Mouse (Mus musculus) bone marrow, adult 2 months (tissue): Measurements from ENCODE around the gene Ssr1. TPM values are rescaled to one million over a fixed set of nuclear protein-coding genes. Genes with fewer than 3 reads are reported as not detected.

Source experiments
- H3K27ac ChIP-seq: fragments of 200-500 bp; 2 replicates; pipeline ENCODE4 v1.5.1; 2012; ENCODE audit warnings: low read depth, mild to moderate bottlenecking, control low read depth, inconsistent platforms, low read length; ENCODE audit not compliant: control insufficient read depth, poor library complexity, insufficient read depth
- H3K4me1 ChIP-seq: fragments of 200-500 bp; 2 replicates; pipeline ENCODE4 v1.6.1; 2011; ENCODE audit warnings: low read length; ENCODE audit not compliant: control insufficient read depth, insufficient read depth
- H3K4me3 ChIP-seq: fragments of 200-500 bp; replicated peaks from 2 replicates; pipeline ENCODE3; 2011; ENCODE audit warnings: mild to moderate bottlenecking, low read depth, low read length, control low read depth; ENCODE audit not compliant: control insufficient read depth
- CTCF ChIP-seq: fragments of 200-500 bp; IDR thresholded peaks from 2 replicates; pipeline ENCODE4 v1.5.1; 2011; ENCODE audit warnings: low read length, control low read depth; ENCODE audit not compliant: control insufficient read depth, insufficient read depth
- POLR2A ChIP-seq: fragments of 200-500 bp; IDR thresholded peaks from 2 replicates; pipeline ENCODE4 v1.6.1; 2011; ENCODE audit warnings: low read depth, mild to moderate bottlenecking, control low read depth, low read length, borderline replicate concordance; ENCODE audit not compliant: control insufficient read depth
- WGBS: fragments of 180-500 bp; shearing (Covaris S2); methylation state at CpG from one replicate; pipeline ENCODE4 v1.1.7; 2018; 5-methylcytosine and 5-hydroxymethylcytosine counted together
- polyA plus RNA-seq: library from polyadenylated mRNA; stranded (reverse); fragments of >200 nt; gene quantifications from 2 replicates; pipeline ENCODE4 v1.2.4, GENCODE M21; 2011; ENCODE audit warnings: low replicate concordance; ENCODE audit not compliant: missing spikeins, insufficient read depth, insufficient read length

Ssr1 gene
- polyA plus RNA-seq, 1 experiment: 56.0 TPM

DNA sequence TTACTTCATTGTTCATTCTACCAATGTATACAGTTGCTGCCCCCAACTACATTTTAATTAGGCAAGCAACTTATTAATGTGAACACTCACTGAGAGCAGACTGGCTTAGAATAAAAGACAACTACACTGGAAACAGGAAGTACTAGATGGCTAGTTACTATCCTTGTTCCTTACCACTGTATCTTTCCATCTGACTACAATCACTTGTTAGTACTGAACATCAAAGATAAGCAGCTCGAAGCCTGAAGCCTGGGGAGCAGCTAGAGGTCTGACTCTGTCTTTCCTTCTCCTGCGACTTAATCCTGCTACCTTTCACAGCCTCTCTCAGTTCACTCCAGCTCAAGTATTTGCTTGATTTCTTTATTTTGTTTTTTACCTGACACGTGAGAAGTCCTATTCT lies 24.8 kb upstream of the Ssr1 start:
- 56% methylated on average over 3 of the region's 3 CpGs for WGBS
- Histone ChIP-seq H3K27ac (no peak overlapping the region), H3K4me1 (no peaks in the 10 kb centered on the region), H3K4me3 (no peak overlapping the region)
- TF ChIP-seq CTCF (no peak), POLR2A (no peak)

GRCm38 (mm10) chr13:38015591-38015990 lies 21.6 kb upstream of the Ssr1 start:
- 77% methylated on average over 4 of the region's 4 CpGs for WGBS
- TF ChIP-seq CTCF (no peak), POLR2A (no peak)
- Histone ChIP-seq H3K4me1 (no peaks in the 10 kb centered on the region; the same call in 1 of the 2 replicates), H3K27ac (no peak overlapping the region), H3K4me3 (no peak overlapping the region)

DNA sequence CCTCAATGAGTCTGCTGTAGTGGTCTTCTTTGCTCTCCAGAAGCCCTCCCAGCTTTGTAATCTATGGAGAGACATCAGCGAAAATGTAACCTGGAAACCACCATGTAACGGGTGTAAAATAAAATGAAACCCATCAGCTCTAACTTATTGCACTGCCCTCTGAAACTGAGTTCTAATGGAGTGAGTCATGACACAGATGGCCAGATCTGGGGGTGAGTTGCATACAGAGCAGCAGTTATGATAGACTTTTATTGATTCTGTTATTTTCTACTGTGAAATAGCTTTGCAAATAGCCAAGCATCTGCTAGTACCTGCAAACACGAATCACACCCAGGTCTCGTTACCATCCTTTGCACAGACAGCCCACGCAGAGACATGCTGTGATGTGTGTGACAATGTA lies 18.4 kb upstream of the Ssr1 start:
- H3K27ac ChIP-seq: no peak overlapping the region
- TF ChIP-seq CTCF (no peak), POLR2A (no peak)
- H3K4me3 ChIP-seq: no peak overlapping the region
- H3K4me1 ChIP-seq: peaks cover 7% of the 10 kb centered on the region
- 81% methylated on average over 5 of the region's 5 CpGs for WGBS

- Histone ChIP-seq H3K4me3 (peak overlapping the region; percentile 38), H3K4me1 (peaks cover 7% of the 10 kb centered on the region), H3K27ac (peak overlapping the region; percentile 95)
- TF ChIP-seq CTCF (no peak), POLR2A (0 out of 2 replicates have a peak, but pooled peaks have one; percentile 37)
- WGBS: 3% methylated on average over 5 of the region's 5 CpGs
Observed at GRCm38 (mm10) chr13:38010444-38010910, 16.5 kb upstream of the Ssr1 start.

DNA sequence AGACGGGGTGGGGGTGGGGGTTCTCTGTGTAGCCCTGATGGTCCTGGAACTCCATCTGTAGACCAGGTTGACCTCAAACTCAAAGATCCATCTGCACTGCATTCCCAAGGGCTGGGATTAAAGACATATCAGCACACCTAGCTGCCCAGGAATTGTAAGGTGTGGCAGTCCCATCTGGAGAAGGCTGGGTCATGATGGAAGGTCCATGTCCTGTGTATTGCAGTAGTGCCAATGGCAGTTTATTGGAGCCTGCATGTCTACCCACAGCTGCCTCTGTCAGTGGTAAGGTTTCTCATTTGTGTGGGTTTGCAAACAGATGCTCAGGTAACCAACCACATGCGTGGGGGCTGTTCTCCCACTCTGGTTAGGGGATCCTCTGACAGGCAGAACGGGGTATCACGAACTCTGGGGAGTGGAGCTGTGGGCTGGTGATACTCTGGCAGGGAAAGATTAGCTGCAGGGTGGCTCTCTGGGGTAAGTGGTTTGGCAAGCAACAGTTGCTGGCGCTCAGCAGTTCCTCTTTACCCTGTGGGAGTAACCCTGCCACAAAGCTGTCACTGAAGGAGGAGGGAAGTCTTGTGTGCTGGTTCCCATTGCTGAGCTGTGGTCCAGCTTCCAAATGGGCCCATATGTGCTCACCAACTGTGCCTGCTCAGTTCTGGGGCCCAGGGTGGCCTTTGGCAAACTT lies 15.8 kb upstream of the Ssr1 start:
- Histone ChIP-seq H3K27ac (peak overlapping the region; percentile 95), H3K4me1 (peaks cover 7% of the 10 kb centered on the region), H3K4me3 (no peak overlapping the region)
- 5% methylated on average over 5 of the region's 5 CpGs for WGBS
- TF ChIP-seq CTCF: no peak
- no peak for TF ChIP-seq POLR2A

DNA sequence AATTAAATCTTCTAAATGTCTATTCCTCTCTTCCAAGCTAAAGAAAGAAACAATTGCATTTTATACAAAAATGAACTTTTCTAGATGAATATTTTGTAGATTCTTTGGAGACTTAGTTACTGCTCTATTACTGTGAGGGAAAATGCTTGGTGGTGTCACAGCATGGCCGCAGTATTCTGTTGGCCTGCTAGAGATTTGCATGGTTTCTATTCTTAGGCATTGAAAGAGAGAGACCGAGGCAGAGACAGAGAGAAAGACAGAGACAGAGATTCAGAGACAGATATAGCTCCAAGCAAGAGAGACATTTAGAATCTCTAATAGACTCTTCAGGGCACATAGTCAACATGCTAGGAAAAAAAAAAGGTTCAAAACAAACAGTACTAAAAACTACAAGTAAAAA lies 14.0 kb upstream of the Ssr1 start:
- WGBS: 93% methylated on average over 2 of the region's 2 CpGs
- no peak for TF ChIP-seq CTCF
- no peak for TF ChIP-seq POLR2A
- Histone ChIP-seq H3K4me1 (peaks cover 7% of the 10 kb centered on the region), H3K4me3 (no peak overlapping the region), H3K27ac (no peak overlapping the region)

DNA sequence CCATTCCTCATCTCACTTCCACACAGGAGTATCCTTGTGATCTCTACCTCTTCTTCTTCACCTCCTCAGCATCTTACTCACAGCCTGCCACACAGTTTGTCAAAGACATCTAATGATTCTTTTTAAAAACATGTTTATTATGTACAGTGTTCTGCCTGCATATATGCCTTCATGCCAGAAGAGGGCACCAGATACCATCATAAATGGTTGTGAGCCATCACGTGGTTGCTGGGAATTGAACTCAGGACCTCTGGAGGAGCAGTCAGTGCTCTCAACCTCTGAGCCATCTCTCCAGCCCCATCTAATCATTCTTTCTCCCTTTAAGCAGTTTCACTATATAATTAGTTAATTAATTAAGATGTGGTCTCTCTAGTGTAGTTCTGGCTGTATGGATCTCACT lies 8.4 kb upstream of the Ssr1 start:
- Histone ChIP-seq H3K4me3 (no peak overlapping the region), H3K27ac (no peak overlapping the region), H3K4me1 (no peaks in the 10 kb centered on the region; the same call in 1 of the 2 replicates)
- WGBS: 69% methylated on average over 1 of the region's 1 CpGs
- TF ChIP-seq CTCF: 0 out of 2 replicates have a peak, but pooled peaks have one; percentile 19
- no peak for TF ChIP-seq POLR2A

GRCm38 (mm10) chr13:37999713-38000112 lies 5.7 kb upstream of the Ssr1 start:
- 89% methylated on average over 3 of the region's 3 CpGs for WGBS
- Histone ChIP-seq H3K27ac (no peak overlapping the region), H3K4me3 (no peak overlapping the region), H3K4me1 (no peaks in the 10 kb centered on the region)
- no peak for TF ChIP-seq POLR2A
- TF ChIP-seq CTCF: no peak

DNA sequence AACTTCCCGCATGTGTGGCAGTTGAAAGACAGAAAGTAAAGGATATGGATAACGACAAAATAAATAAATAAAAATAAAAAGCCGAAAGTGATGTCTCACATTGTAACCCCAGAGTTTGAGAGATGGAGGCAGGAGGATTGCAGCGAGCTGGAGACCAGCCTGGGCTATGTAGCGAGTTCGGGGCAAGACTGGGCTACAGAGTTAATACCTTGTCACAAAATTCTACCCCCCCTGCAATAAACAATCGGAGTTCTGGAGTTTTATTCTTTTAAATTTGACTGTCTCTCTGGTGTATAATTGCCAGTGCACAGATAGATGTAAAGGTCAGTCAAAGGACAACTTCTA lies 360 bp upstream of the Ssr1 start:
- Histone ChIP-seq H3K4me1 (peaks cover 4% of the 10 kb centered on the region), H3K27ac (no peak overlapping the region), H3K4me3 (peak overlapping the region; percentile 78)
- 7% methylated on average over 7 of the region's 7 CpGs for WGBS
- TF ChIP-seq CTCF: no peak
- TF ChIP-seq POLR2A: no peak
